Mouse (Mus musculus) megakaryocyte progenitor cell, adult 5-6 weeks (primary cell): Measurements from ENCODE around the gene Basp1. TPM values are rescaled to one million over a fixed set of nuclear protein-coding genes. Genes with fewer than 3 reads are reported as not detected.
"Not testable (repeated sequence)": the region's sequence is repeated elsewhere in the genome, so short reads cannot be mapped to it uniquely, and the experiment has no call there.

ENCODE experiments used
- ATAC-seq: replicated peaks from 2 replicates; pipeline ENCODE4 v1.8.0; 2016; ENCODE audit warnings: mild to moderate bottlenecking, moderate TSS enrichment, inconsistent platforms; ENCODE audit not compliant: poor library complexity
- total RNA-seq, 2 experiments: library from RNA; stranded (forward) in 1 of 2; stranded (reverse) in 1 of 2; fragments of 157-497, 149-512 nt in 1 of 2; fragments of 200-1000 nt in 1 of 2; gene quantifications; 2 replicates each; pipeline versions ENCODE4 v1.2.3 to v1.2.4; 2015 to 2017

The Basp1 gene
- total RNA-seq (2015): 3.8 and 5.3 TPM in 2 replicates
- total RNA-seq (2017): 3.0 and 4.7 TPM in 2 replicates

DNA sequence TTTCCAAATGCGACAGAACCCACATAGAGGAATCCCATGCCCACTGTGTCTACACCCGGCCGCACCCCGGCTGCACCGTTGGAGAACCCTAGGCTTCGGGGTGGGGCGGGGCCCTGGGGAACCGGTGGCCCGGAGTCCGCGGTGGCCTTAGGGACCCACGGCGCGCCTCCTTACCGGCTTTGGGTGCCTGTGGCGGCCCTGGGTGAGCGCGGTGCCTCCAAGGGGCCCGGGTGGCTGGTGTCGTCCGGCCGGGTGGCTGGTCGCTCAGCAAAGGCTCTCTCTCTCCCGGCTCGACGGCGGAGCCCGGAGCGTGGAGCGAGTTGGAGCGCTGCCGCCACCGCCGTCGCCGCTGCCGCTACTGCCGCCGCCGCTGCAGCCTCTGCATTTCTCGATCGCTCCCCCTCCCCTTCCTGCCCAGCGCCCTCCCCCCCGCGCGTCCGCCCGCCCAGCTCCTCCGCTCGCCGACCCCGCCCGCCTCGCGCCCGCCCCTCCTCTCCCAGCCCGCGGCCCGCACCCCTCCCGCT is at the start of gene Basp1:
Gene Basp1 (minus strand): TSS at position 387 of the 524 bp plus-strand sequence.
- peak; percentile 23 for ATAC-seq

GRCm38 (mm10) chr15:25463076-25463475 is 49.5 kb upstream of the Basp1 start:
- not testable (repeated sequence) for ATAC-seq

GRCm38 (mm10) chr15:25462056-25462762 is 48.6 kb upstream of the Basp1 start:
- no peak for ATAC-seq

GRCm38 (mm10) chr15:25459901-25460300 is 46.3 kb upstream of the Basp1 start:
- ATAC-seq: no peak

- ATAC-seq: no peak
Measured at GRCm38 (mm10) chr15:25457421-25457820, 43.9 kb upstream of the Basp1 start.

- ATAC-seq: no peak
Measured at GRCm38 (mm10) chr15:25453538-25453937, 40.0 kb upstream of the Basp1 start.

DNA sequence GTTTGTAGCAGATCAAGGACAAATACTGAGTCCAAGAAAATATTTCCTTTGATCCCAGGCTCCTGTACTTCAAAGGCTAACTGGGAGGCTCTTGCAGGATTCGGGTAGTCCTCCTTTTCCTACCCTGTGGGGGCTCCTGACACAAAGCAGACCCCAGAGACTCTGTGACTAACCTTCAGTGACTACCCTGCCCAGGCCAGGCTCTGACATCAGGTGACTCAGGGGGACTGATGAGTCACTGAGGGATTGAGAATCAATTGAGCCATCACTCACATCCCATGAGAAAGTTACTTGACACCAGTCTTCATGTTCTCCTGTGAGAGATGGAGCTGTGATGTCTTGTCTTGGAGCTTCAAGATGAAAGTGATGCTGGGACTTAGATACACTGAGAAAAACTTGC is 35.8 kb upstream of the Basp1 start:
- ATAC-seq: no peak

GRCm38 (mm10) chr15:25448703-25449340 is 35.3 kb upstream of the Basp1 start:
- ATAC-seq: no peak

DNA sequence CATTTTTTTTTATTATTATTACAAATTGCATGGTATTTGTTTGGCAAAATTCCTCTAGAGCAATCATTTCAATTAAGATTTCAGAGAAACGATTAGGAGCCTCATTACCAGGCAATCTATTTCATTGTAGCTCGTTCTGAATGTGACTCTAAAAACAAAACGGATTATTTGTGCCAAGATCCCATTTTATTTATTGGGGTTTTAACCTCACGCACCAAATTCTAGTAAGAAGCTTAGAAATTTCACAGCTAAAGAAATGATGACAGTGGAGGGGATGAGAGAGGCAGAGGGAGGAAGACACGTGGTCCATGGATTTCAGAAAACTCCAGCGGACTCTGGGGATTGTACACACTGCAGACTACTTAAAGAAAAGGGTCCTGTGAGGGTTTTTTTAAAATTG is 33.6 kb upstream of the Basp1 start:
- no peak for ATAC-seq

- no peak for ATAC-seq
Measured at GRCm38 (mm10) chr15:25446155-25446487, 32.6 kb upstream of the Basp1 start.

DNA sequence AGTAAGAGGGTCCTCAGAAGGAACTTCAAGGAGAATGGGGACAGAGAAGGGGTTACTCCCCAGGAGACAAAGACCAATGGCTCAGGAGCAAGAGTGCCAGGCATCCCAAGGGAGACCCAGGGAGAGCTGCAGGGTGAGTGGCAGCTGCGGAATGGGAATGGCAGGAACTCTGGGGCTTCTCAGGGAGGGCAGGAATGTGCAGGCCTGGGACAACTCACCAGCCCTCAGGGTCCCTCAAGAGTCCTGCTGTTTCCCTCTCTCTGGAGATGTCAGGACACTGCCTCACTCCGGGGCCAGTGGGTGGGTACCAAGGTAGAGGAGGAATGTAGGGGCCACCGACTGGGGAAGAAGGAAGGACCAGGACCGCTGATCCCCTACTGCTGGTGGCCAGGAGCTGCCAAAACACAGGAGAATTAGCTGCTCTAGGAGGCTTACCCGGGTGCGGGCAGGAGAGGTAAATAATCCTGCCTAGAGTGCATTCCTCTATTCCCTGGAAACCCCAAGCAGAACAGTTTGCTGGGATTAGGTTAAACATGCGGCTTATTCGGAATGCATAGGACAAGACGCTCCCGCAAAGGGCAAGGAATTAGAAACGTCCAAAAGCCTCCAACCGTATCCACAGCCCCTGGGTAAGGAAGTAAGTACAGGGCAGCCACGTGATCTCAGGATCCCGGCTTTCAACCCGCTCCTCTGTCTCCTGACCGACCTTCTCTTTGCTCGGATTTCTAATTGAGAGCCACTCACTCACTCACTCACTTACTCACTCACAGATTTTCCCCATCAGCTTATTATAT is 32.0 kb upstream of the Basp1 start:
- no peak for ATAC-seq

DNA sequence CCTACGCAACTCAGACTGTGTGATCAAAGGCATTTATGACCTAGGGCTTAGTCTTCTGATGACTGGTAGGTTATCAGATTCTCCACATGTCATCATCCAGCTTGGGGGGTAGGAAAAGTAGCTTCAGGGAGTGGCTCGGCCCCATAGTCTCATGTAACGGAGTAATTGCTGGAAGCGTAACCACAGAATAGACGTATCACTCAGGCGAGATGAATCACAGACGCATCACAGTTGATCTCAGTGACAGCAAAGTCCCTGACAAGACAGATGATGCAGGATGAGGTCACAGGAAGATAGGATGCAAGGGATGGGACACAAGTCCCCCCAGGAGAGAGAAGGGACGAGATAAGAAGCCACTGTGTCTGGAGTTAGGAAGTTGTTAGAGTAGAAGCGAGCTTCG is 30.6 kb upstream of the Basp1 start:
- ATAC-seq: no peak

DNA sequence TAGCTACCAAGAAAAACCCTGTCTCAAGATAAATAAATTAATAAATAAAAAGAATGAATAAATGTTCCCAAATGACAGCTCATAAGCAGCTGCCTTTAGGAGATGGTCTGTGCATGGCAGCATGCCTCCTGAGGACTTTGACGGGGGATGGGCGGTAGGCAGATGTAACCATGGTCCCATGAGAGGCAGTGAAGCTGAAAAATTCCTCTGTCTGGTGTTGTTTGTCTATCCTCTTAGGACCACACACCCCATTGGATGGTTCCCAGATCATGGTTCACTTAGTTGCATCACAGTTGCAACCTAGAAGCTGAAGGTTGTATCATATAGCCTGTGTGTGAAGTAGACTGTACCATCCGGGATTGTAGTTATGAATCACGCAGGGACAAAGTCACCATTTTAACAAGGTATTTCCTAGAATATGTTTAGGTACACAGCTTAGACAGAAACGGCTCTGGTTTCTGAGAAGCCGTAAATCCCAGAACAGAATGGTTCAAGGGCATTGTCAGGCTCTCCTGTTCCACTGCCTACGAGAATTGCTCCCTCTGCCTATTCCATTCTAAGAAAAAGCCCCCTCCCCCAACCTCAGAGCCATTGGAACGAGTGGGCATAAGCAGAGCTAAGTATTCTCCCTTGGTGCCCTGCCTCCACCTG is 29.7 kb upstream of the Basp1 start:
- no peak for ATAC-seq

DNA sequence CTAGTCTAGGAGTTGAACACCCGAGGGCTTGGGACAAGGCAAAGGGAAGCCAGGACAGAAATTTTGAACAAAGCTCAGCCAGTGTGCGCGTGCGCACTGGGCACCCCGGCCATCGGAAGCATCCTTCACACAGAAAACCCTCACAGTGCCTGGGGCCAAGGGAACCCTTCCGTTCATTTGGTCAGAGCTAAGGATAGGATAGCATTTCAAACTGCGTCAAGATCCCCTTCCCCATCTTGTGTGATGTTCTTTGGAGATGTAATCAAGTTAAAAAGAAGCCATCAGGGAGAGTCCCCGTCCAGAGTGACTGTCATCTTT is 28.3 kb upstream of the Basp1 start:
- no peak for ATAC-seq

DNA sequence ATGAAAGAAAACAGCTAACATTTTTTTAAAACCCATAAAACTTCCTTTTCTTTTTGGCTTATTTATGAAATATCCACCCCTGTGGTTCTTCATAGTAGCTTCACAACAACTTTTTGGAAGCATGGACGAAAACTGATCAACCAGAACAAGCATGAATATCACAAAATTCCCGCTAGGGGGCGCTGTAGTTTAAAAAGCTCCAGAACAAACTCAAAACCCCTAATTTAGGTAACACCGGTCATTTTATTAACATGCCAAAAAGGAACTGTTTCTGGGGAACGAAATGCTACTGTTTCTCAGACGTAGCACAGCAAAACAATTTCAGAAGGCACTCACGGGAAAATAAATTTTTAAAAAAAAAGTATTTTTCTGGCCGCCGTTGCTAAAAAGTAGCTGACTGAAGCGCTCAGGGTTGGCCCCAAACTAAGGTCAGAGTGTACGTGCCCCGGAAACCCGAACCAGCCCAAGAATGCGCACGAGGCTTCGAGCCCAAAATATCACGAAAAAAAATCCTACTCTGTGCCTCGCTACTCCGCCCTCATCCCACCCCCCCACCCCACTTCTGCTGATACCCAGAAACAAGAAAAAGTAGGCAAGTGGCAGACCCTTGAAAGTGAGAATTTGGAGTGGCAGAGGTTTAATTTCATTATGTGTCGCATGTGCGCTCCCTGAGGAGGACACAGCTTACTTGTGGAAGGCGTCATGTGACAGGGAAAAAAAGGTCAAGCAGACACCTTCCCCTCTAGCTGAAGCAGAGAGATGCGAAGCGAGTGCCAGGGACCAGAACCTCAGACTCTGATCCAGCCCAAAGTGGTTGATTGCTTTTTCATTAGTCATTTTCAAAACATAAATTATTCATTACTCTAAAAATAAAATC is 27.7 kb upstream of the Basp1 start:
- ATAC-seq: peak; percentile 77

DNA sequence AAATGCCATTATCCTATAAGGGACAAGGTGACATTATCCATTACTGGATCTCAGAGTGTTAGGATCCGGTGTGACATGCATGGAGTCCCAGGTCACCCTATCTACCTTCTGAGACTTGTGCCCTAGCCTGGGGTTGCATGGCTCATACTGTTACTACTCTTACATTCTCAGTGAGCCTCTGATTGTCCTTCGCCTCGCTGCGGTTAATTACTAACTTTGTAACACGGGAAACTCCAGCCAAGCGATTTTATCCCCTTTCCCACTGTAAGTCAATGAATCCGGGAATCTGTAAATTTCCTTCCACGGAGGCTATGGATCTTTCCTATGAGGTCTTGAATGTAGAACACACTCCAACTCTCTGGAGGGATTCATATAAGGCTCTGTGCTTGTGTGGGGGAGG is 26.8 kb upstream of the Basp1 start:
- ATAC-seq: no peak

GRCm38 (mm10) chr15:25432341-25432740 is 18.8 kb upstream of the Basp1 start:
- no peak for ATAC-seq

DNA sequence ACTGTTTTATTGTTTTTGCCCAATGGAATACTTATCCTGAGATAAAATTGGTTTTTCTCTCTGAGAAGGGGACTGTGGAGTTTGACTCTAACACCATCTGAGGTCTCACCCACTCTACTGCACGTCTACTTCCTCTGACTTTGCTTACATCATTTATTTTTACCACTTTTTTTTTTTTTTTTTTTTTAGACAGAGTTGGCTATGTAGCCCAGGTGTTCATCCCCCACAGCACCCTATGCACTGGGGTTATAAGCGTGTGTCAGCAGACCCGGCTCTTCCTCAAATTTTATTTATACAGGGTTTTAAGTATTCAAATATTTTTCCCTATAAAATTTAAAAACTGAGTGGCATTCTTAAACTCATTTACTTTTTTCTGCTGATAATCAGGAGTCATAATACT is 16.6 kb upstream of the Basp1 start:
- no peak for ATAC-seq

- no peak for ATAC-seq
Measured at GRCm38 (mm10) chr15:25429007-25429406, 15.4 kb upstream of the Basp1 start.

- peak; percentile 66 for ATAC-seq
Measured at GRCm38 (mm10) chr15:25428551-25428950, 15.0 kb upstream of the Basp1 start.
